Mouse (Mus musculus) adrenal gland (tissue): ENCODE measurements around the gene Rpl18.

Experiments used
- intact Hi-C: fragments of 180-260 bp; cut with DNase I; formaldehyde crosslinking; loops from one replicate; pipeline ENCODE4 v1.15.1; 2025

Gene Rpl18

DNA sequence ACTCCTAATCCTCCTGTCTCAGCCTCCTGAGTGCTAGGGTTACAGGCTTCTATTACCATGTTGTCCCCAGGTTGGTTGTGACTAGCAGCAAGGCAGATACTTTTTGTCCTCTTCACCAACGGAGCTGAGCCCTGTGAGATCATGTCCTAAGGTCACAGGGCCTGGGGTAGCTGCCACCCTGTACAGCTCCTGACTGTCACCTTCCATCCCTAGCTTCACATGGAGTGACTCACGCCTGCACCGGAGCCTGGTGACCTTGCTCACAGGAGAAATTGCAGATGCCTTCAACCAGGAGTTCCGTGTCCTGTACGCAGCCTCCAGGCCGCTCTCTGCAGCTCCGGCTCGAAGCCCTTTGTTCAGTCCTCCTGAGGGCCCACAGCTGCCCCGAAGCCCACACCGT is 11.2 kb downstream of the Rpl18 start:
- intact Hi-C loops: no loop called here

DNA sequence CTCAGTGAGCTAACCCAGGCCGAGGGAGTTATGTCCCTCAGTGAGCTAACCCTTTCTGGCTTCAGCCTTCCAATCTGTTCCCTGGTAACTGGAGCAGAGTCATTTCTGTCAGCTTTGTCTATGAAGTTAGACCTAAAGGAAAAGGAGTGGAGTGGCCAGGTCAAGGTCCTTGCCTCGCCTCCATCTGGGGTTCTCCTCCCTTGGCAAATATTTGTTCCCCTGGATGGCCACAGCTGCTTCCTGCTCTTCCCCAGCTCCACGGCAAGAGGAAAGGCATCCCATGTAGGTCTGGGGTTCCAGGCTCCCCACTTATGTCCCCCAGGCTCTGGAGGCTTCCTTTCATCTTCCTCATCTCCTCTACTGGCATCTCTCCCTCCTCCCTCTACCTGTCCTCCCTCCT is 12.4 kb downstream of the Rpl18 start:
- intact Hi-C loops: no loop called here

DNA sequence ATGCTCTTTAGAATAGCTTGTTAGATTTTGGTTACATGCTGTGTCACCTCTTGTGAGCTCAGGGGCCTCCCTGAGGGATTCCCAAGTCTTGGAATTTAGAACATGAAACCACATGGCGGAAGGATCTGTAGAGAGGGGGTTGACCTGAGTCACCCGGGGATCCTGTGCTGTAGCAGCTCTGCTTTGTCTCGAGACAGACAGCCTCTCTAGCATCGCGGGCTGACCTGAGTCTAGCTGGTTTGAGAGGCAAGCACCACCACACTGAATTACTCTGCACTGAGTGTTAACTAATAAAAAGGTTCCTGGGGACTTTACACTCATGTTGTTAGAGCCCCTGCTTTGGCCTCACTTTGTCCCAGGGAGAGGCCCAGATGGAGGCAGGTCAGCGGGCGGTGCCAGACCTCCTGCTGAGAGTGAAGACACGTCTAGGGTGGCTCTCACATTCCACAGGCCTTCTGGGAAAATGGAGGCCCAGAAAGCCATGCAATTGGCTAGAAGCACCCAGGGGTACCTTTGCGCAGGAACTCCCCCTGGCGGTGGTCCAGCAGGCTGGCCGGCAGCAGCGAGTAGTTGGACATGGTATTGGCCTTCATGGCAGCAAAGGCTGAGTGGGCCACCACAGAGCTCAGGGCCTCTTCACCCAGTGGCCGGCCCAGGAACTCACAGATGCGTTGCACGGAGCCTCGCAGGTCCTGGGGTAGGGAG is 15.6 kb downstream of the Rpl18 start:
- intact Hi-C loops: no loop called here

DNA sequence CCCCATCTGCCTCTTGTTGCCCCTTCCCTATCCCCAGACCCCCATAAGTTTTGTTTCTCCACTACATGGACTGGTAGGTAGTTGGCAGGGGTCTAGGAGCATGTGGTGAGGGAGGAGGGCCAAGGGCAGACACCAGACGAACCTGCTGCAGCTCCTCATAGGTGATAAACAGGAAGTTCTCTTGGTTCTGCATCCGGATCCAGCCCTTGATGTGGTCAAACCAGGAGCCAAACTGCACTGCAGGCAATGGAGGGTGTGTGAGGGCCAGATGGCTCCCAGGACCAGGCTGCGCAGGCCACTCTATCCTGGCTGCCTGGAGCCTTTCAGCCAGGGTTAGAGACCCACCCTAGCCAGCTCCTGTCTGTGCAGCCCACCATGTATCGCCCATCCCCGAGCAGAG is 18.2 kb downstream of the Rpl18 start:
- intact Hi-C loops: no loop called here

DNA sequence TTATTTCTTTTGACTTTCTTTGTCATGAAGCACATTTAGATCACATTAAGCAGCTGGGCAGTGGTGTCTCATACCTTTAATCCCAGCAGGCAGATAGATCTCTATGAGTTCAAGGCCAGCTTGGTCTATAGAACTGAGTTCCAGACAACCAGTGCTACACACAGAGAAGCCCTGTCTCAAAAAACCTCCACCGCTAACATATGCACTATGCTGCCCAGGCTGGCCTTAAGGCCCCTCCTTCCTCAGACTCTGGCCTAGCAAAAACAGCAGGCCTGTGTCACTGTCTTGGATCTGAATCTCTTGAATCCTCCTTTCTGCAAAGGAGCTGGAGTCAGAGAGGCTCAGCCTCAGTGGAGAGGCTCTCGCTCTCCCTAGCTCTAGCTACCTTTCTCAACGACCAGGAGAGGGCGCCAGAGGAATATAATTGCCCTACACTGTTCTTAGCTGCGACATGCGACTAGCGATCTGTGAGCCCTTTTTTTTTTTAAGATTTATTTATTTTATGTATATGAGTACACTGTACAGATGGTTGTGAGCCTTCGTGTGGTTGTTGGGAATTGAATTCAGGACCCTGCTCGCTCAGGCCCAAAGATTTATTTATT is 24.0 kb downstream of the Rpl18 start:
- intact Hi-C loops: loop anchor here (1.0 to 5.0 kb wide), 3 partner anchors 62 to 268 kb away; no protein-coding TSS in a partner anchor

DNA sequence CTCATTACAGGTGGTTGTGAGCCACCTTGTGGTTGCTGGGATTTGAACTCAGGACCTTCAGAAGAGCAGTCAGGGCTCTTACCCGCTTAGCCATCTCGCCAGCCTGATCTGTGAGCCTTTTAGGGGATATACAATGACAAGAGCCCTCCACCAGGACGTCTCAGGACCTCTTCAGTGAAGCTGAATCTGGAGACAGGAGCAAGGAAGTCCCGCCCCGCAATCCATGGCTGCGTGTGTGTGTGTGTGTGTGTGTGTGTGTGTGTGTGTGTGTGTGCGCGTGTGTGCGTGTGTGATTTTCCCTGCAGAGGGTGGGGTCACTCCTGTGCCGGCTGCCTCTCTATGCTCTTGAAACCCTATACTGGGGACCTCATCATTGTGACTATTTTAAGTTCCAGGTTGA is 24.6 kb downstream of the Rpl18 start:
- intact Hi-C loops: loop anchor here (1.0 to 5.0 kb wide), 3 partner anchors 61 to 267 kb away; no protein-coding TSS in a partner anchor

DNA sequence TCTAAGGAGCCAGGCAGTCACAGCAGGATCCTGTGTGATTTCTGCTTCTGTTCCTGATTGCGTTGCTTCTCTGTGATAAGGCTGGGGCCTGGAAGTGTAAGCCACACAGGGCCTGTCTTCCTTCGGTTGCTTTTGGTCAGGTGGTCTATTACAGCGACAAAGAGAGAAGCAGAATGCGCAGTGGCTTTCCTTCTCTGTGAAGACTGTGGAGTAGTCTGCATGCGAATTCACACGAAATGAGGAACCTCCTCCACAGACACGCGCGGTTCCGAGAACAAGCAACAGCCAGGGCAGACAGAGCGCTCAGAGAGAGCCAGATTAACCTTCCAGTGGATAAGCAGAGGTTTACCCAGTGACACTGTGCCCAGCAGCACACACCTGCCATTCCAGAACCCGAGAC is 26.1 kb downstream of the Rpl18 start:
- intact Hi-C loops: no loop called here

DNA sequence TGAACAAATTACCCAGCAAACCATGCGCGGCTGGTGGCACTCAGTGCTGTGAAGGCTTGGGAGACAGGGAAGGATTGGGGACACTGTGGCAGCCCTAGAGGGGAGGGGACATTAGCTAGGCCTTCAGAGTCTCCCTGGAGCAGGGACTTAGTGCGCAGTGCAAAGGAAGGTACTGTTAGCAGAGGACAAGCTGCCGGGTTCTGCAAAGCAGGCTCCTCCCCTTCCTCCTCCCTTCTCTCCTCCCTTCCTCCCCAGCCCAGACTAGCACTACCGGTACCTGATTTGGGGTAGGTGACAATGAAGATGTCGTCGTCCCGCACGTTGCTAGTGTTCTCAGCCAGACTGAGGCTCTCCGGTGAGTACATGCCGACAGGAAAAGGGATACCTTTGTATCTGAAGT is 26.5 kb downstream of the Rpl18 start:
- intact Hi-C loops: no loop called here

DNA sequence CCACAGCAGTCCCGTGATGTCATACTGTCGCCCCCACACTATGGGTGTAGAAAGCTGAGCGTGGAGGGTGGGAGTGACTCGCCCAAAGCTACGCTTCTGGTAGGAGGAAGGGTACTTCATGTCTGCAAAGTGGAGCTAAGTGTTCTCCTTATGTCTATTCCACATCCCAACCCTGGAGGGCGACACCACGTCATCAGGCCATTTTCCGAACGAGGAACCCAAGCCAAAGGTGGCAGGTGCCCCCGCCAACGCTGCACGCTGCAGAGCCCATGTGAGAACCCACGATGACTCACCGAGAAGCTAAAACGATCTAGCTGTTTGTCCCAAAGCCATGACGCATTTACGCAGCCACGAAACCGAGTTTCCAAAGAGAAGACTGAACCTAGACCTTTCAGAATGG is 27.1 kb downstream of the Rpl18 start:
- intact Hi-C loops: no loop called here

DNA sequence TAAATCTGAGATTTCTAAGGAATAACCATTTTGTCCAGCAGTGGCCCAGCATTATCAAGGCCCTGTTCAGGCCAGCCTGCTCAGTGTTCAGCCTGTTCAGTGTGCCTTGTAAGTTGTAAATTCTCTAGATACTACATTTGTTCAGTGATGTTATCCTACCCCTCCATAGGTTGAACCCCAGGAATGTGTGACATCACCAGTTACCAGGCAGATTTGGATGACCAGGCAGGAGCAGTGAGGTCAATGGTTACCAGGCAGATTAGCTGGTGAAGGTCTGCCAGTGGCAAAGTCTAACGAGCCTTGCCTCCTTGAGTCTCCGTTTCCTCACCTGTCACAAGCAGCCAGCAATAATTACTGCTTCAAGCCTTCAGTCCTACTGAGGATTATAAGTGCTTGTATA is 29.1 kb downstream of the Rpl18 start:
- intact Hi-C loops: no loop called here

DNA sequence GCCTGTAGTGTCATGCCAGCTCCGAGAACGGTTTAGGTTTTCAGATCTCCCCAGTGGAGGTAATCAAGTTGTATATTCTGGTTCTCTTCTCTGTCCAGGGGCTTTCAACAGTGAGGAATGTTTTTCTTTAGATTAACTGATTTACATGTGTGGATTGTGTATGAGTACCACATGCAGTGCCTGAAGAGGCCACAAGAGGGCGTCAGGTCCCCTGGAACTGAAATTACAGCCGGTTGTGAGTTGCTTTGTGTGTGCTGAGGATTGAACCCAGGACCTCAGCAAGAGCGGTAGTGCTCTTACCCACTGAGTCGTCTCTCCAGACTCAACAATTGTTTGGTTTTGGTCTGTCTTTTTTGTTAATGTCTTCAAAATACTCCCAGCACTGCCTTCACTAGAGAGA is 31.3 kb downstream of the Rpl18 start:
- intact Hi-C loops: no loop called here

DNA sequence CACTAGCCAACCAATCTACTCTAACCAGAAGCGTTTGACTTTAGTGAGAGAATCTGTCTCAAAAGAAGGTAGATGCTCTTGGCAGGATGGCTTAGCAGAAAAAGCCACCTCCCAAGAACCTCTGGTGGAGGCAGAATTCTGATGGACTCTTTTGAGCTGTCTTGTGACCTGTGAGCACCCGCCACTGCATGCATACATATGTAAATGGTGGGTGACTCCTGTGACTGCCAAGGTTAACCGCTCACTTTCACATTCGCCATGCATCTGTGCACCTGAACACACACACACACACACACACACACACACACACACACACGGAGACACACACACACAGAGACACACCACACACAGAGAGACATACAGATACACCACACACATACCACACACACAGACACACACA is 32.2 kb downstream of the Rpl18 start:
- intact Hi-C loops: no loop called here

DNA sequence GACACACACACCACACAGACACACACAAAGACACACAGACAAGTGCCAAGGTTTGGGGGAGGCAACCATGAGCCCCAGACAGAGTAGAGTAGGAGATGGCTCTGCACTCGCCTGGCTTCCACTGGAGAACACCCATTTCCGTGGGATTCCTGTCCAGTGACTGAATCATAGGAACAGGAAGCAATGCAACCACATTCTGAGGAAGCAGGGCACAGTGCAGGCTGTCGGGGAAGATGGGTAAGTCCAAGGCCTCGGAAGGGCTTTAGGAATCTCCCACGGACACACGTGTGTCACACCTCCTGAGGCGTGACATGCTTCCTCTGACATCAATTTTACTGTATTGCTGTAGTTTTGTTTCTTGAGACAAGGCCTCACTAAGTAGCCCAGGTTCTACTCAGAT is 32.9 kb downstream of the Rpl18 start:
- intact Hi-C loops: no loop called here

DNA sequence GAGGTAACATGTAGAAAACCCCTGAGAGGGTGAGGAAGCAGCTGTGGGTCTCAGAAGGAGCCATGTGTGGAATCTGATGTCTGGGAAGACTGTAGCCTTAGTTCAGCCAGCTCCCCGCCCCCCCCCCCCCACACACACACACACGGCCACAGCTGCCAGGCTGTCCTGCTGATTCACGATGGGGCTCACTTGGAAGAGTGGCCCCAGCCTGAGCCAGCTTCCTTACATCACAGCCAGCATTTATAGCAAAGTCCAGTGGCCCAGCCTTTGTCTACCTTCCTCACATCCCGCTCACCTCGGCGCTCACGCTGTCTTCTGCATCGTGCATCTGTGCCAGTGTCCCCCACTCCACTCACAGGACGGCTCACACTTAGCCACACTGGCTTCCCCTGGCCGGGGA is 34.1 kb downstream of the Rpl18 start:
- intact Hi-C loops: no loop called here

DNA sequence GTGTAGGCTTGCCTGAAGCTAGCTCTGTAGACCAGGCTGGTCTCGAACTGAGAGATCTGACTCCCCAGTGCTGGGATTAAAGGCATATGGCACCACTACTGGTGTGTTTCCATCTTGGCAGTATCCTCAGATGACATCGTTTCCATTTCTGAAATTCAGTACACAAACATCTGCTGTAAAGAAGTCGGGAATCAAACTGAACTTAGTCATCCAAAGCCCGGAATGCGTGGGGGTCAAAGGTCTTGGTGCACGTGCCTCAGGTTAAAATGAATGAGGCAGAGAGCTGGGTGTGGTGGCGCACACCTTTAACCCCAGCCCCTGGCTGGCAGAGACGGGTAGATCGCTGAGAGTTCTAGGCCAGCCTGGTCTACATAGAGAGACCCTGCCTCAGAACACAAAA is 34.9 kb downstream of the Rpl18 start:
- intact Hi-C loops: no loop called here

DNA sequence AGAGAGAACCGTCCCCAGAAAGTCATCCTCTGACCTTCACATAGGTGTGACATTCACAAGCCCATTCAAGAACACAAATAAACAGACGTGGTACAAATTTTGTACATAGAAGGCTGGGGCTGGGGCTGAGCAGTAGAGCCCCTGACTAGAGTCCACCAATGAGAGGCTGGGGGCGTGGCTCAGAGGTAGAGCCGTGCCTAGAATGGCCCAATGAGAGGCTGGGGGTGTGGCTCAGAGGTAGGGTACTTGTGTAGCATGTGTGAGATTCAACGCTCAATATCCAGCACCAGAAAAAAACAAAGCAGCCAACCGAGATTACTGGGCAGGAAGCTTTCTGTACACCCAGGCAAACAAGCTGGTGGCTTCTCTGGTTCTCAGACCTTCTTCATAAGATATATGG is 40.4 kb downstream of the Rpl18 start:
- intact Hi-C loops: no loop called here

DNA sequence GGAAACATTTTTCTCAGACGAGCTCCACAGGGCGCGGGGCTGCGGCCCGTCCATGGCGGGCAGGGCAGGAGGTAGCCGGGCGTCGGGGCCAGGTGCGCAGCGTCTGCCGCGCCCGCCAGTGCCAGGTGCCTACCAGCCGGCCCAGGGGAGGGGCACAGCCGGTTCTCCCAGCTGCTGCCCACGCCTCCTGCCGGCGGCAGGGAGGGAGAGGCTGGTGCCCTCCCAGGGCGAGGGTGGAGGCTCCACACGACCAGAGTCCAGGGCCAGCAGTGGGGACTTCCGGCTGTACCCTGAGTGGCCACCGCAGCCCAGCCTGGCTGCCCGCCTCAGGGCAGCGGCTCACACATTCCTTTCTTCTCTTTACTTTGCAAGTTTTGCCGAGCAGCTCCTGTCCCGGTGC is 44.1 kb downstream of the Rpl18 start:
- intact Hi-C loops: no loop called here

DNA sequence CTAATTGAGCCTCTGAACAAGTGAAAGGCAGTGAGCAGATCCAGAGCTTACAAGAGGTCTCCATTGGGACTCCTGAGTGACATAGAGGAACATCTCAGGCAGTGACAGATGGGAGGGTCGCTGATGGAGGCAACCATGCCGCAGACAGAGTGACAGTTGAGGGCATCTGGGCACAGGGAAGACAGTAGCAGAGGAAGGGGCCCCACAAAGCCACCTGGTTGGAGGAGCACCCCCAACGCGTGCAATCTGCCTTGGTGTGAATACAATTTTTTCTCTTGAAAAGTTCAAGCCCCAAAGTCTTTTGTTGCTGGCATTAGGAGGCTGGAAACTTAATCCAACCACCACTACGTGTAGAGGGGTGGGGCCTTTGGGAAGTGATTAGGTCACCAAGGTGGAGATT is 44.9 kb downstream of the Rpl18 start:
- intact Hi-C loops: no loop called here

DNA sequence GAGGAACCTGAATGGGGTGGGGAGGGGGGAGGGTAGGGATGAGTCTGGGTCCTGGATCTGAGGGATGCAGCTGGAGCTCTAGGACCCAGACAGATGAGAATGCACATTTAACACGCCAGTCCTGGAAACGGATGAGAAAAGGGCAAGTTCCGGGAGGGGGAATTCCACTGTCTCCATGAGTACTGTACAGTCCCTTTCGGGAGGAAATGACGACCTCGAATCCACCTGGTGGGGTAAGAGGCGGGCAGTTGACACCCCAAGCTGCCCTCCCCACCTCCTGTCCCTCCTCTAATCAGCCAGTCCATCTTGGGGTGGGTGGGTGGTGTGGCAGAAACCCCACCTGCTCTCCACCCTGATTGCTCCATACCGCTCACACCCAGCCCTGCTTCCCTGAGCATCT is 50.7 kb downstream of the Rpl18 start:
- intact Hi-C loops: no loop called here

DNA sequence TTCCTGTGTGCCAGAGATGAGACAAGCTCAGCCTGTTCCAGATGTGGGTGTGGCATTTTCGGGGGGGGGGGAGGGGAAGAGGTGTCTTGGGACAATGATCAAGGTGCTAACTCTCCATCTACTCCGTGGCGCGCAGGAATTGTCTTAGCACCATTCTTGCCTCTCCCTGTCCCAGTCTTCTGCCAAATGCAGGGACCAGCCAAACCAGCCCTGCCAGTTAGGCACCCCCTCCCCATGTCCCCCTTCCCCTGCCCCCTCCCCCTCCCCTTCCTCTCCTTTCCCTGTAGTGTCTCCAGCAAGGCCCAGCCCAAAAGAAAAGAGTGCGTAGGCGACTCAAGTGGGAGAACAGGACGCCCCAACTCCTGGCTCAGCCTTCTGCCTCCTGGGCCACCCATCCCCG is 51.5 kb downstream of the Rpl18 start:
- intact Hi-C loops: no loop called here

DNA sequence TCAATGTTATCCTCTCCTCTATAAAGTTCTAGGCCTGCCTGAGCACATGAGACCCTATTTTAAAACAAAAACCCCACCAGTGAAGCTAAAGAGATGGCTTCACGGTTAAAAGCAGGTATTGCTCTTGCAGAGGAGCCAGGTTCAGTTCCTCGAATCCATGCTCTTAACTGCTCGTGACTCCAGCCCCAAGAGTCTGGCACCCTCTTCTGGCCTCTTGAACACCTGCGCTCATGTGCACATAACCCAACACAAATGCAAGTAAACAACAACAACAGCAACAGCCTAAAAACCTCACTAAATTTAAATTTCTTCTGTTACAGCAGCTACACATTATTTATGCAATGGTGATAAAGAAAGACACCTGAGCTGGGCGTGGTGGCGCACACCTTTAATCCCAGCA is 52.2 kb downstream of the Rpl18 start:
- intact Hi-C loops: no loop called here
